Mouse (Mus musculus): ENCODE measurements around the gene Sde2. TPM values are rescaled to one million over a fixed set of nuclear protein-coding genes. Genes with fewer than 3 reads are reported as not detected.

Sde2 gene
- total RNA-seq, 1 experiment = 39.6 TPM

Other genes starting within 250 kb of the Sde2 start
- gene Lin9, start 210.0 kb upstream of the Sde2 start, total RNA-seq (2012; rRNA removed) = 14.3 and 15.9 TPM in 2 replicates
- 0.18 and 0.21 TPM in 2 replicates for gene Mixl1, start 154.1 kb upstream of the Sde2 start, total RNA-seq (2012; rRNA removed)
- 13.3 and 20.4 TPM in 2 replicates for gene Acbd3, start 125.1 kb upstream of the Sde2 start, total RNA-seq (2012; rRNA removed)
- 503 and 657 TPM in 2 replicates for gene H3f3a, start 37.2 kb upstream of the Sde2 start, total RNA-seq (2012; rRNA removed)
- gene Lefty2, start 42.0 kb downstream of the Sde2 start, total RNA-seq (2012; rRNA removed) = 68.3 and 219 TPM in 2 replicates
- gene Pycr2, start 53.2 kb downstream of the Sde2 start, total RNA-seq (2012; rRNA removed) = 122 and 151 TPM in 2 replicates
- gene Lefty1, start 83.9 kb downstream of the Sde2 start, total RNA-seq (2012; rRNA removed) = 281 and 714 TPM in 2 replicates
- 14.7 and 30.5 TPM in 2 replicates for gene Tmem63a, start 91.2 kb downstream of the Sde2 start, total RNA-seq (2012; rRNA removed)
- 12.5 and 35.9 TPM in 2 replicates for gene Ephx1, start 169.8 kb downstream of the Sde2 start, total RNA-seq (2012; rRNA removed)
- gene 9130409I23Rik, start 200.1 kb downstream of the Sde2 start, total RNA-seq (2012; rRNA removed) = not detected in 2 replicates